Mouse (Mus musculus) urinary bladder, postnatal 36 days (tissue): ENCODE measurements around the gene Angptl6.

Source experiments
- DNase-seq, 2 experiments: peaks; one replicate each; pipeline ENCODE4 v3.0.0; 2022; ENCODE audit warnings: low spot score in 2 of 2, mixed read lengths in 1 of 2

Angptl6 gene

DNA sequence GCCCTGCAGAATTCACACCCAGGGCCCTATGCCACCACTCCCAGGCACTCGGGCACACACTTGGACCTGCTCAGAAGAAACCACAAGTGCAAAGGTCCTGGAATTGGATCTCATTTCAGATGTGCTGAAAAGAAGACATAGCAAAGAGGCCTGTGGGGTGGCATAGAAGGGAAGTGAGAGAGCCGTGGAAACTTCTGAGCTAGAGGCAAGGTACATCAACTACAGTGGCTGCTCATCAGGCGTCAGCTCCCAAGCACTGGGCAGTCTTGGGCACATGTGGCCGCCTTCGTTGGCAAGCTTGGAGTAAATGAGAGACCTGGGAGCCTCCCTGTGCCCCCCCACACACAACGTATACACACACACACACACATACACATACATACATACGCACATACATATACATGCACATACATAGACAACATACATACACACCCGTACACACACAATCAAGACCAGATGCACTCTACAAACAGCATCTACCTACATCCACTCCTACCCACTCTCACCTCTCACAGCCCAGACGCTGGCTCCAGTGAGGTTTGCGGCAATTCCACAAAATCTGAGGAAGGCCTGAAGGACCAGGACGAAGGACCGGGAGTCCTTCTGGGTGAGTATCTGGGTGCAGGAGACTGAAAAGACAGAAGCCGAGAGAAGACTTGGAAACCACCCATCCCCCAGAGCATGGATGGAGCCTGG, at the start of gene Angptl6:
TSS of gene Angptl6 (minus strand) at position 631 of the 696 bp plus-strand sequence.
- DNase-seq: no peak

DNA sequence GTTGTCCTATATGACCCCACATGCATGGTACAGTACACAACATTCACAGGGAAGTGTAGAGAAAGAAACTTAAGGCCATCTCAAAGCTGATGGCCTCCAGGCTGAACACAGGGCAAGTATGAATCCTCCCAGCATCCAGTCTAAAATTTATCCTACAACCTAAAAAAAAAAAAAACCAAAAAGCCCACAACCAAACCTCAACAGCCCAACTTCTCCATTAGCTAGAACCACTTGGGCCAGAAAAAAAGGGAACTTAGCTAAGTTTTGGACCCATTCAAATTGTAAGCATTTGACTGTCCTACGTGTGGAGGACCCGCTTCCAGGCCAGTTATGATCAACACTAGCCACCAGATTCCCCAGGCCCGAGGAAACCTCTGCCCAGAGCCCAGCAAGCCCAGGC, 43.7 kb upstream of the Angptl6 start:
- DNase-seq: no peak

DNA sequence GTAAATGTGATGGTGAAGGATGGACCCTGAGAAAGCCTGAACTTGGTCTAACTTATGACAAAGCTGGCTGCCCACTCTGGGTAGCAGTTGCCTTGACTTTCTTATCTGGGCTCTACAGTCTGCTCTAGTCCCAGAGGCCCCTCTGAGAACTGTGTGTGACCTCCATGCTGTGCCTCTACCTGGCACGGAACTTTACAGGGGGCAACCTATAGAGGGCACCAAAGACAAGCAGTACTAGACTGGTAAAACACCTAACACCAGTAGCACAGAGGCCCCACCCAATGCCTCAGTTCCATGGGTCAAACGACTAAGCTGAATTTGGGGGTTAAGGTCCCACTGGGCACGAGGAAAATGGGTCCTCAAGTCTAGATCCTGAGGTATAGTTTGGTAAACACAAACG, 36.6 kb upstream of the Angptl6 start:
- no peak for DNase-seq

GRCm38 (mm10) chr9:20909948-20910347, 30.4 kb upstream of the Angptl6 start:
- no peak for DNase-seq

GRCm38 (mm10) chr9:20902174-20902491, 22.6 kb upstream of the Angptl6 start:
- DNase-seq: no peak

GRCm38 (mm10) chr9:20901466-20902173, 22.1 kb upstream of the Angptl6 start:
- no peak for DNase-seq

DNA sequence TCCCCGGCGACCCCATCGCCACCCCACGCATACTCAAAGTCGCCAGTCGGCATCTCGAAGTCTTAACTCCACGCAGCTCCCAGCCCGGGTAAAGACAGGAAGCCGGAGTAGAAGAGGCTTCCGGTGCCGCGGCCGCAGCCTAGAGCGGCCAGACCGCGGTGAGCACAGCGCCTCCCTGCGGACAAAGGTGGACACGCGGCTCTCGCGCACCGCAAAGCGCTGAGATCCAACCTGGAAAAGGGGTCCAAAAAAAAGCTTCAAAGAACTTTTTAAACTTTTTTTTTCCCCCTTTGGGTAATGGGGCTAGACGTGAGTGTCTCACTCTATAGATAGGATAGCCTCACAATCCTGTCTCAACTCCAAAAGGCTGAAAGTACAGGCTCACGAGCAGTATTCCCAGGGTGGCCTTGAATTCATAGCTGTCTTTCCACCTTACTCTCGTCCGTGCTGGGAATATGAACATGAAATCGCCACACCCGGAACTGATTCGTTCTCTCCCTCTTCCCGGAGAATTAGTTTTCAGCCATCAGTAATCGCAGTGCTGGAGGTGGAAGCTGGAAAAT, 19.1 kb upstream of the Angptl6 start, which contains the start of gene Eif3g:
TSS of gene Eif3g (minus strand) at position 113 of the 563 bp plus-strand sequence.
- peak; percentile 75 to 85 for DNase-seq

GRCm38 (mm10) chr9:20897736-20898510, 18.4 kb upstream of the Angptl6 start:
- no peak for DNase-seq

GRCm38 (mm10) chr9:20895382-20895781, 15.9 kb upstream of the Angptl6 start:
- DNase-seq: no peak

DNA sequence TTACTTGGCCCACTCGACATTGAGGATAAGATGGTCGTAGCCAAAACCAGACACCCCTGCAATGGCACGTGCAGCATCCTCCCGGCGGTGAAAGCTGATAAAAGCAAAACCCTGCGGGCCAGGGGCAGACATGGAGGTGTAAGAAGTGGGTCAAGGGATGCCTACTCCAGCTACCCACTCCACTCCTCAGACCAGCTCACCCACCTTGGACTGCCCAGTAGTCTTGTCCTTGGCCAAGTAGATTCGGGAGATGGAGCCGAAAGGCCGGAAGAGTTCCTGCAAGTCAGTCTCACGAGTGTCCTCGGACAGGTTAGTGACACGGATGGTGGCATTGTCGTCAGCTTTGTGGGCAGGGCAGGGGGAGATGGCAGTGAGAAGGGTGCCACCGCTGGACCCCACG, 15.1 kb upstream of the Angptl6 start:
- DNase-seq: no peak

GRCm38 (mm10) chr9:20893590-20894343, 14.2 kb upstream of the Angptl6 start:
- no peak for DNase-seq

DNA sequence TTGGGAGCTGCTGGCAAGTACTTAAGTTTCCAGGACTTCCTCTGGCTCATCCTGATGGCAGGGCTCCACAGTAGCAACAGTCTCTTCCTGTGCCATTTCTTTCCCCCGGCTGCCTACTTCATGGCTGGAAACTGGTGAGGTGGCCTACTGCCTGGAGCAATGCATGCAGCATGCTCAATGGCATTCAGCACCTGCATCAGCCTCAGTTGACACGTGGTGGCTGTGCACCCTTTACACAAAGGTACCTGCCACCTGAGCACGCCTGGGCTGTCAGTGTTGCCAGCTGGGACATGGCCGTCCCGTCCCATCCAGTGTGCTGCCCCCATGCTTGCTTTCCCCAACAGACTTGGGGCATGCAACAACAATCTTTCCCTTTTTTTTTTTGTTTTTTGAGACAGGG, 13.5 kb upstream of the Angptl6 start:
- DNase-seq: no peak

- DNase-seq: no peak
These were observed 12.7 kb upstream of the Angptl6 start for GRCm38 (mm10) chr9:20892104-20892653.

- no peak for DNase-seq
These were observed 12.0 kb upstream of the Angptl6 start for GRCm38 (mm10) chr9:20891339-20892103.

GRCm38 (mm10) chr9:20890411-20890810, 10.9 kb upstream of the Angptl6 start:
- no peak for DNase-seq

GRCm38 (mm10) chr9:20889185-20890141, 9.9 kb upstream of the Angptl6 start:
- no peak for DNase-seq

DNA sequence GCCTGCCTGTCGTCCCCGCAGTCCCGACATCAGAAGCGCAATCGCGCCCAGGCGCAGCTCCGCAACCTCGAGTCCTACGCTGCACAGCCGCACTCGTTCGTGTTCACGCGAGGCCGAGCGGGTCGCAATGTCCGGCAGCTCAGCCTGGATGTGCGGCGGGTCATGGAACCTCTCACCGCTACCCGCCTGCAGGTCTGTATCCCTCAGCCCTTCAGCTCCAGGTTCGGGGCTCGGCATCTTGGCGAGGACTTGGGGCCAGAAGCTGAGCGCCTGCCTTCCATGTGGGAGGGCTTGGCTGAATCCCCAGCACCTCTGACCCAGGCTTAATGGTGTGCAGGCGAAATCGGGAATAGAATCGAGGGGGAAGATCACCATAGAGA, 8.8 kb upstream of the Angptl6 start:
- no peak for DNase-seq

GRCm38 (mm10) chr9:20887704-20888385, 8.3 kb upstream of the Angptl6 start, which contains the start of gene Ppan:
Ppan (plus strand) TSS chr9:20888175.
- peak; percentile 92 to 95 for DNase-seq

DNA sequence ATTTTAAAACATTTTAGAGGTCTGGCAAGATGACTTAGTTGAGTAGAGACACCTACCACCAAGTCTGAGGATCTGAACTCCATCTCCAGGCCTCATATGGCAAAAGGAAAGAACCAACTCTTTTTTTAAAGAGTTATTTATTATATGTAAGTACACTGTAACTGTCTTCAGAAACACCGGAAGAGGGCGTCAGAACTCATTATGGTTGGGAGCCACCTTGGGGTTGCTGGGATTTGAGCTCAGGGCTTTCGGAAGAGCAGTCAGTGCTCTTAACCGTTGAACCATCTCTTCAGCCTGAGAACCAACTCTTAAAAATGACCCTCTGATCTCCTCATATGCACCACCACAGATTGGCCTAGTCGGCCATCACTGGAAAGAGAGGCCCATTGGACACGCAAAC, 7.7 kb upstream of the Angptl6 start:
- DNase-seq: no peak
